Mouse (Mus musculus): Measurements from ENCODE around the gene Iqcc. TPM values are rescaled to one million over a fixed set of nuclear protein-coding genes. Genes with fewer than 3 reads are reported as not detected.

The Iqcc gene
- polyA plus RNA-seq, 1 experiment from 2014 or later, result 28.2 TPM

- no peaks in the 10 kb centered on the region for H3K9me3 ChIP-seq (ENCODE audit: control insufficient read depth, low read length)
- H3K4me3 ChIP-seq (ENCODE audit: low read depth, low read length), result no peak overlapping the region
- H3K9ac ChIP-seq (replicated peaks; ENCODE audit: low read depth, low read length), result no peak overlapping the region
- ATAC-seq (ENCODE audit: low read depth), result no peak
- H3K4me2 ChIP-seq (ENCODE audit: low read depth, low read length), result peak overlapping the region; percentile 14; the same call in 1 of the 2 replicates
- no peak overlapping the region for H3K27ac ChIP-seq (ENCODE audit: low read depth, low read length)
- H3K36me3 ChIP-seq (ENCODE audit: control insufficient read depth, insufficient read depth, low read length), result no peaks in the 10 kb centered on the region
- H3K27me3 ChIP-seq (ENCODE audit: control insufficient read depth, insufficient read depth, low read length), result no peaks in the 10 kb centered on the region
- WGBS, result 33% methylated on average over 21 of the region's 21 CpGs
- no peaks in the 10 kb centered on the region; the same call in 1 of the 2 replicates for H3K4me1 ChIP-seq (ENCODE audit: control insufficient read depth, insufficient read depth, low read length)
These were observed 41.9 kb downstream of the Iqcc start for GRCm38 (mm10) chr4:129576863-129577491.

- Histone ChIP-seq H3K4me1 (ENCODE audit: control insufficient read depth, insufficient read depth, low read length) (no peaks in the 10 kb centered on the region; the same call in 1 of the 2 replicates), H3K9me3 (ENCODE audit: control insufficient read depth, low read length) (no peaks in the 10 kb centered on the region), H3K4me3 (ENCODE audit: low read depth, low read length) (no peak overlapping the region), H3K27me3 (ENCODE audit: control insufficient read depth, insufficient read depth, low read length) (no peaks in the 10 kb centered on the region), H3K27ac (ENCODE audit: low read depth, low read length) (no peak overlapping the region), H3K9ac (replicated peaks; ENCODE audit: low read depth, low read length) (no peak overlapping the region), H3K4me2 (ENCODE audit: low read depth, low read length) (no peak overlapping the region), H3K36me3 (ENCODE audit: control insufficient read depth, insufficient read depth, low read length) (no peaks in the 10 kb centered on the region)
- no peak for ATAC-seq (ENCODE audit: low read depth)
- WGBS, result 41% methylated on average over 8 of the region's 8 CpGs
These were observed 43.6 kb downstream of the Iqcc start for GRCm38 (mm10) chr4:129575171-129575844.

- WGBS, result 93% methylated on average over 7 of the region's 8 CpGs
- ATAC-seq (ENCODE audit: low read depth), result no peak
- H3K4me2 ChIP-seq (ENCODE audit: low read depth, low read length), result no peak within 1 kb of the TSS
- no peaks in the 10 kb centered on the region for H3K27me3 ChIP-seq (ENCODE audit: control insufficient read depth, insufficient read depth, low read length)
- H3K4me3 ChIP-seq (ENCODE audit: low read depth, low read length), result no peak within 1 kb of the TSS
- no peaks in the 10 kb centered on the region; the same call in 1 of the 2 replicates for H3K4me1 ChIP-seq (ENCODE audit: control insufficient read depth, insufficient read depth, low read length)
- no peaks in the 10 kb centered on the region for H3K36me3 ChIP-seq (ENCODE audit: control insufficient read depth, insufficient read depth, low read length)
- H3K9ac ChIP-seq (replicated peaks; ENCODE audit: low read depth, low read length), result no peak within 1 kb of the TSS
- no peak within 1 kb of the TSS for H3K27ac ChIP-seq (ENCODE audit: low read depth, low read length)
- H3K9me3 ChIP-seq (ENCODE audit: control insufficient read depth, low read length), result no peaks in the 10 kb centered on the region
These were observed 45.5 kb downstream of the Iqcc start, which contains the start of gene Lck for GRCm38 (mm10) chr4:129573430-129573829. Gene Lck (minus strand): TSS chr4:129573641.

- Histone ChIP-seq H3K4me2 (ENCODE audit: low read depth, low read length) (no peak overlapping the region), H3K9ac (replicated peaks; ENCODE audit: low read depth, low read length) (no peak overlapping the region), H3K27ac (ENCODE audit: low read depth, low read length) (no peak overlapping the region), H3K4me3 (ENCODE audit: low read depth, low read length) (no peak overlapping the region), H3K4me1 (ENCODE audit: control insufficient read depth, insufficient read depth, low read length) (no peaks in the 10 kb centered on the region; the same call in 1 of the 2 replicates), H3K36me3 (ENCODE audit: control insufficient read depth, insufficient read depth, low read length) (no peaks in the 10 kb centered on the region), H3K9me3 (ENCODE audit: control insufficient read depth, low read length) (no peaks in the 10 kb centered on the region), H3K27me3 (ENCODE audit: control insufficient read depth, insufficient read depth, low read length) (no peaks in the 10 kb centered on the region)
- no peak for ATAC-seq (ENCODE audit: low read depth)
- 93% methylated on average over 4 of the region's 4 CpGs for WGBS
These were observed 45.9 kb downstream of the Iqcc start for GRCm38 (mm10) chr4:129573093-129573370.

- H3K4me2 ChIP-seq (ENCODE audit: low read depth, low read length), result no peak overlapping the region
- no peaks in the 10 kb centered on the region for H3K27me3 ChIP-seq (ENCODE audit: control insufficient read depth, insufficient read depth, low read length)
- H3K36me3 ChIP-seq (ENCODE audit: control insufficient read depth, insufficient read depth, low read length), result no peaks in the 10 kb centered on the region
- H3K27ac ChIP-seq (ENCODE audit: low read depth, low read length), result no peak overlapping the region
- ATAC-seq (ENCODE audit: low read depth), result no peak
- H3K4me1 ChIP-seq (ENCODE audit: control insufficient read depth, insufficient read depth, low read length), result no peaks in the 10 kb centered on the region; the same call in 1 of the 2 replicates
- no peak overlapping the region for H3K9ac ChIP-seq (replicated peaks; ENCODE audit: low read depth, low read length)
- H3K9me3 ChIP-seq (ENCODE audit: control insufficient read depth, low read length), result no peaks in the 10 kb centered on the region
- WGBS, result 89% methylated on average over 13 of the region's 13 CpGs
- no peak overlapping the region for H3K4me3 ChIP-seq (ENCODE audit: low read depth, low read length)
These were observed 46.4 kb downstream of the Iqcc start for GRCm38 (mm10) chr4:129572236-129573092.

- 77% methylated on average over 8 of the region's 8 CpGs for WGBS
These were observed 47.3 kb downstream of the Iqcc start for GRCm38 (mm10) chr4:129571551-129572084.

GRCm38 (mm10) chr4:129570028-129570427, 48.9 kb downstream of the Iqcc start:
- 88% methylated on average over 6 of the region's 6 CpGs for WGBS
- Histone ChIP-seq H3K9ac (replicated peaks; ENCODE audit: low read depth, low read length) (no peak overlapping the region), H3K4me3 (ENCODE audit: low read depth, low read length) (no peak overlapping the region), H3K4me1 (ENCODE audit: control insufficient read depth, insufficient read depth, low read length) (no peaks in the 10 kb centered on the region), H3K9me3 (ENCODE audit: control insufficient read depth, low read length) (no peaks in the 10 kb centered on the region), H3K27ac (ENCODE audit: low read depth, low read length) (no peak overlapping the region), H3K36me3 (ENCODE audit: control insufficient read depth, insufficient read depth, low read length) (no peaks in the 10 kb centered on the region), H3K27me3 (ENCODE audit: control insufficient read depth, insufficient read depth, low read length) (no peaks in the 10 kb centered on the region), H3K4me2 (ENCODE audit: low read depth, low read length) (no peak overlapping the region)
- ATAC-seq (ENCODE audit: low read depth), result no peak

More at GRCm38 (mm10) chr4:129571551-129572084, 47.3 kb downstream of the Iqcc start:
- ATAC-seq (ENCODE audit: low read depth), result no peak
- H3K9ac ChIP-seq (replicated peaks; ENCODE audit: low read depth, low read length), result no peak overlapping the region
- no peaks in the 10 kb centered on the region for H3K36me3 ChIP-seq (ENCODE audit: control insufficient read depth, insufficient read depth, low read length)
- H3K27ac ChIP-seq (ENCODE audit: low read depth, low read length), result no peak overlapping the region
- no peaks in the 10 kb centered on the region for H3K27me3 ChIP-seq (ENCODE audit: control insufficient read depth, insufficient read depth, low read length)
- H3K4me1 ChIP-seq (ENCODE audit: control insufficient read depth, insufficient read depth, low read length), result no peaks in the 10 kb centered on the region
- H3K4me3 ChIP-seq (ENCODE audit: low read depth, low read length), result no peak overlapping the region
- no peaks in the 10 kb centered on the region for H3K9me3 ChIP-seq (ENCODE audit: control insufficient read depth, low read length)
- no peak overlapping the region for H3K4me2 ChIP-seq (ENCODE audit: low read depth, low read length)

GRCm38 (mm10) chr4:129568366-129568765, 50.5 kb downstream of the Iqcc start:
- no peak for ATAC-seq (ENCODE audit: low read depth)
- Histone ChIP-seq H3K4me3 (ENCODE audit: low read depth, low read length) (no peak overlapping the region), H3K27ac (ENCODE audit: low read depth, low read length) (no peak overlapping the region), H3K4me1 (ENCODE audit: control insufficient read depth, insufficient read depth, low read length) (no peaks in the 10 kb centered on the region), H3K9me3 (ENCODE audit: control insufficient read depth, low read length) (no peaks in the 10 kb centered on the region), H3K27me3 (ENCODE audit: control insufficient read depth, insufficient read depth, low read length) (no peaks in the 10 kb centered on the region), H3K9ac (replicated peaks; ENCODE audit: low read depth, low read length) (no peak overlapping the region), H3K36me3 (ENCODE audit: control insufficient read depth, insufficient read depth, low read length) (no peaks in the 10 kb centered on the region), H3K4me2 (ENCODE audit: low read depth, low read length) (no peak overlapping the region)
- 95% methylated on average over 7 of the region's 7 CpGs for WGBS

Measured in neural tube, embryonic 14.5 days (tissue).